Mouse (Mus musculus) 416B (cell line): ENCODE results near the gene Tagln3.
A peak's percentile ranks its signal among the peaks of the same experiment; 100 is the strongest.

ENCODE experiments used
- DNase-seq: peaks from one replicate; pipeline ENCODE4 v3.0.0; 2011; ENCODE audit warnings: low read depth

Gene Tagln3

DNA sequence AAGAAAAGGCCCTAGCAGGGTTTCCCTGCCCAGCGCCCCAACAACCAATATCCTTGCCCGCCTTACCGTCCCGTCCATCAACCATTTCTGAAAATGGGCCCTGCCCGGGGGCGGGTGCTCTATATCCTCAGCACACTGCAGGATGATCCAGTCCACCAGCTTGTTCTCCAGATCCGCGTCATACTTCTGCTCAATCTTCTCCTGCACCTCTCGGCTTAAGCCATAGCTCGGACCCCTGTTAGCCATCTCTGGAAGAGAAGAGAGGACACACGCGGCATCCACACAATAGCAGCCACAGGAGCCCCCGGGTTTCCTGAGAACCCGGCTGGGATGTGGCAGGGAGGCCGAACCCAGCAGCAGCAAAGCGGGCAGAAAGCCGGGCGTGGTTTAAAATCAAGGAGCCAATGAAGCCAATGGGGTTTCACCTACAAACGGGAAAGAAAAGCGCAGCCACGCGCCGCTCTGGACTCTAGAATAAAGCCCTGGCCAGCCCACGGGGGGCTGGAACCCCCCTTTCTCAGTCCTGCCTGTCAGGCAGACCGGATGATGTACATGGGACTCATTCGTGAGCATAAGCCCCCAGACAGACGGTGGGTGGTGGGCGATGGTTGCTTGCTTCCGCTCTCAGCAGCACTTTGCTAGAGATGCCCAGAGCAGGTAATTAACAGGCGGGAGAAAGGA is at the start of gene Tagln3:
Gene Tagln3 (minus strand): TSS at position 548 of the 681 bp plus-strand sequence.
- no peak for DNase-seq

DNA sequence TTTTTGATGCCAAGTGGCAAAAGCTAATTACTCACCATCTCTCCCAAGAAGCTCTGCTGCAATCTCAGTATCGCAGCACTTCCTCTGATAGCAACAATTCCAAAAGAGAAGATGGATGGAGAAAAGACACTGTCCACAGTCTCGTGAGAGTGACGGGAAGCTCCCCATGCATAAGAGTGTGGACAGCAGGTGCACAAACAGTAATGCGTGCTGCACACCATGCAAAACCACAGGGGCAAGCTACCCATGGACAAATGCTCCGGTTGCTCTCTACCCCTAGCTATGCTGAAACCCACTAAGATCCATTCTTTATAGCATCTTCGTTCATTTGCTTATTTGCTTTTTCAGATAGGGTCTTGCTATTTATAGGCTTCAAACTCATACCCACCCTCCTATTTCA is 46.5 kb upstream of the Tagln3 start:
- DNase-seq: no peak

DNA sequence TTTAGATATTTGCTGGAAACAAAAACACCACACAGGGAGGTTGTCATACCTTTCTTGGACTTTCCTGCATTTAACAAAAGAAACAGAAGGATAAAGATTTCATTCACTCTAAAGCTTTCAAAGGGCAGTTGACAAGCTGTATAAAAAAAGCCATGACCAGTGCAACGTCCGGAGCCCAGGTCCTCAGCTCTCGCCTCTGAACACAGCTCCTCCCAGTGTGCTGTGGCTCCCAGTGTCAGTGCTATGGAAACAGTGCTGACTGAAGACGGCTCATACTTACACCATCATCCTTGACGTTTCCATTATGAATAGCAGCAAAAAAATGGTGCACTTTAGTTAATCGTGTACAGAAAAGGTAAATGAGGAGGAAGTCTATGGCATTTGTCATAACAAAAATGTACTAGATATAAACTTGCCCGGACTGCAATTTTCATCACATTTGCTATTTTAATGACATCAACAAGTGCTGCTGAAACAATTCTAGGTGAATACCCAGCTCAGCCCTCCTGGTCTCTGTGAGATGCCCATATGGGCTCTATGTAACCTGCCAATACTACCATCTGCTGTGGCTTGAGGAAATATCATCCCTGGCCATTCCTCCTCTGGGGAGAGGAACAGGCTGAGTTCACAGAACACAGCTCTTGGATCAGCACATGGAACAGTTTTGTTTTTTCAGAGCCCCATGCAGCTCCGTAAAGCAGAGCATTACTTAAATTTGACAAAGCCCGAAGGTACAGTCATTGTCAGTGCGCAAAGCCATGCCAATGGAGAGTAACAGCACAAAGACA is 43.6 kb upstream of the Tagln3 start:
- DNase-seq: no peak

DNA sequence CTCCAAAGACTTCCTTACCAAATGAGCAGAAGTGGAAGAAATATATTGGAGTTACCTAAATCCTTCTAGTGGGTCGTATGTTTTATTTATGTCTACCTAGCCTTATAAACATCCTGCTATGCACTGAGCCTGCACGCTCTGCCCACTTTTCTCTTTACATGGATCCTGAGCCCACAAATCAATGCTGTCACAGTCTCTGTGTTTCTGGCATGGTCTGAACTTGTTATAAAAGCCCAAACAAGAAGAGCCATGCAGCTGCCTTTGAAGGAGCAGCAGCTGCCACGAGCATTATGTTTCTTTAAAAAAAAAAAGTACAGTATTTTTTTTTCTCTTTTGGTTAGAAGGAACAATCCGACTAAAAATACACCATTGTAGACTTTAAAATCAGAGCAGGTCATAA is 43.0 kb upstream of the Tagln3 start:
- no peak for DNase-seq

DNA sequence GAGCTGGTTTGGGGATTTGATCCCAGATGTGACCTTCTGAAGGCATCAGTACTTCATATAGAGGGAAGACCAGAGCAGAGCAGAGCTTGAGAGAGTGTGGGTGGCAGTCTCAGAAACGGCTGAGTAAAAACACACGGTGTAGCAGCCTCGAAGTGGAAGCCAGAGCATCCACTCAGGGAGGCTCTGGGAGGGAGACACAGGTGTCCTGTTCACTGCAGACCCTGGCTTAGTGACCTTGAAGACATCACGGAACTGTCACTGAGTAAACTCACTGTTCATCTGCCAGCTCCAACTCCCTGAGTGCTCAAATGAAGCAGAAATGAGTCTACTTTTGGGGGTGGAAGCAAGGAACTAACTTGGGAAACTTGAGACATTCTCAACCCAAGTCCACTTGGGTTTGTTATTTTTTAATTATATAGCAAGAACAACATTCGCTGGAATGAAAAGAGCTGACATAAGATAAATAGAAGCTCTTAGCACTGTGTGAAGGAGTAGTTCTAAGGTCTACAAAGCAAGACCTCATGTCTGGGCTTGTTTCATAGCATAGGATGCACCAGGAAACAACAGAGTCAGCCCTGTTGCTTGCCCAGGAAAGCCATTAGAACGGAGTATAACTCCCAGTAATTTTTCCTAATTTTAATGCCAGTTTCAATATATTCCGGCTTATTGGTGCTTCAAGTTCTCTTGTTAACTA is 41.5 kb upstream of the Tagln3 start:
- DNase-seq: no peak

DNA sequence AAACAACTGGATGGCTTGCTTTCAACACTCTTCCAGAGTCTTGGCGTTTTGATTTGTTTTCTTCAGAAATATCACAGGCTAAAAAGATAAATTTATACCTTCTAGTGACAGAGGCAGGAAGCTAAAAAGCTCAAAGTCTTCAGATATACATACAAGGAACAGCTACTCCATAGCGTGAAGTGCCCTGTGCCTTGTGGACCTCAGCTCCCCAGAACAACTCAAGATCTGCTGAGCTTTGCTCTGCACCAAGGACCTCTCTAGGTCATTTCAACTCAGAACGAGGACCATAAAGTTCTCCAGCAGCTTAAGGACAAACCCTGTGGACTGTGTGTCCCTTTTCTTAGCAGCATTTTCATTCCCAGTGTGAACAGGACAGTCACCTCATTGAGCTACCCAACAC is 40.7 kb upstream of the Tagln3 start:
- no peak for DNase-seq

DNA sequence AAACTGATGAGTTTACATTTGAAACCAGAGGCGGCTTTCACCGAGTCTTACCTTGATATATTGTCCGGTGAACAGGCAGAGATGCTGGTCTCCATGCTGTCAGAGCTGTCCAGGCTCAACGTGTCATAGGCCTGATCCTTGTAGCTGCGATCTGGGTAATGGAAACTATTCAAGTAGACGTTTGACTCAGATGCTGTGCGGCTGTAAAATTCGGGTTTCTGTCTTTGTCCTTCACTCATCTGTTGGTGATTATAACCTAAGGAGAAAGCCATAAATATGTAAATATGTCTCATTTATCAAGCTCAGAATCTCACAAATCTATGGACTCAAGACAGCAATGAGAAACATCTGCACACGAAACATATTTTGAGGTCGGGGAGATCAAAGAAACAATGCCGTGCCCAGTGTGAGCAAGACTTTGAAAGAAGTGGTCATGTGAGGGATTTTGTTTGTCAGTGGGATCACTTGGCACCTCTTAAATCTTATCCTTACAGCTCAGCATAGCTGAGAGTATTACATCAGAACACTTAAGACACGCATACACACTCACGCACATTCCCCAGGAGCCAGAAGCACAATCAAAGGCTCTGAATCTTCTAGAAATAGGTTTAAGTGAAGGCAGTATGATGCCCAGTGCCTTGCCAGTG is 38.6 kb upstream of the Tagln3 start:
- DNase-seq: no peak

DNA sequence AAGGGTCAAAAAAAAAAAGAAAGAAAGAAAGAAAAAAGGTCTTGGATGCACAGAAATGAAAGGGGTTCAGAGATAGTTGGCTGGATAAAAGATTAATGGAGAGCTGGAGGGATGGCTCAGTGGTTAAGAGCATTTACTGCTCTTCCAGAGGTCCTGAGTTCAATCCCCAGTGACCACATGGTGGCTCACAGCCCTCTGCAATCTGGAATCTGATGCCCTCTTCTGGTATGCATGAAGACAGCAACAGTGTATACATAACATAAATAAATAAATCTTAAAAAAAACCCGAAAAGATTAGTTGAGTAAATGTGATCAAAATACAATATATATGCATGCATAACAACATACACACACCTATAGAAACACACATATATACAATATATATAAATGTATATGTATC is 37.0 kb upstream of the Tagln3 start:
- peak; percentile 50 for DNase-seq

DNA sequence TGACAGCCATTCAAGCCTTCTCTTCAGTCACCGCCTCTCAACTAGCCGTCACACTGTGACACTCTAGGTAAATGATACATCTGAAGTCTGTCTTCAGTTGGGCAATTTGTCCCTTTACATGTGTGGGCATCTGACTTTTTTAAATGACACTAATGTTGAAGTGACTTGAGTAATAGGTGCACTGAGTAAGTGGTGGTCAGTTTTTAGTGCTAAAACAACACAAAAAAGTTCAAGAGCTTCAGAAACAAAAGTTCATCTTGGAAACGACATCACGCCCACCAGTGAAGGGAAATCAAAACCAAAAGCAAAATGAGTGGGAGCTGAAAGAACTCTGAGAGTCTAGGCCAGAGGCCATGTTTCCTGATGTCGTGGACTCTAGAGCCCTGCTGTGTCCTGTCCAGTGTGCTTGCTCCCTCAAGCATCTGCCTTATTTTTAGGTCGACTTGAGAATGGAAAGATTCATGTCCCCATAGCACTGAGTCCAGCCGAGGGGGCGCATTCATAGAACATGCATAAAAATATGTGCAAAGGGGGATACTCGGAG is 34.4 kb upstream of the Tagln3 start:
- DNase-seq: no peak

DNA sequence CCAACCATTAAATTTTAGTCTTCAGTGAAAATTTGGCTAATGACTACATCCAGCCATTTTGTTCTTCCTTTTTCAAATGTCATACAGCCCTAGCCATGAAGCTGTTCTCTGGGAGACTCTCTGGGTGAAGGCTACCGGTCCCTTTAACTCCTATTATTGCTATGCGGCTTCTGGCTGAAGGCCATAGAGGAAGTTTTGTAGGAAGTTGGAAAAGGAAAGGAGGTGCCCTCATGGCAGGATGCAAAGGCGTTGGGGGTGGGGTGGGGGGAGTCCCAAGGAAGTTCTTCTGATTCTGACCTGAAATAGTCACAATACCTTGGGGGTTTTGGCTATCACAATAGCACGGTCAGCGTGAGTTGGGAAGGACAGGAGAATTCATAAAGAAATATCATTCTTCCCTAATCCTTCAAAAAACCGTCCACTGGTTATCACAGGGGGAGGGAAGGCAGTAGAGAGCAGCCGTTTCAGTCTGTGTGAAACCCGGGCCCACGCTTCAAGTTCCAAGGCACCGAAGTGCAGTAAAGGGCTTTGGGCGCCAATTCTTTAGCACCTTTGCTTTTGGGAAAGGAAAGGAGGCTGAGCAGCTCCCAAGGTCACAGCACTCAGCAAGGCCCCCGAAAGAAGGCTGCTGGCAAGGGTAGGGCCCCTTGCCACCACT is 33.1 kb upstream of the Tagln3 start:
- peak; percentile 36 for DNase-seq

DNA sequence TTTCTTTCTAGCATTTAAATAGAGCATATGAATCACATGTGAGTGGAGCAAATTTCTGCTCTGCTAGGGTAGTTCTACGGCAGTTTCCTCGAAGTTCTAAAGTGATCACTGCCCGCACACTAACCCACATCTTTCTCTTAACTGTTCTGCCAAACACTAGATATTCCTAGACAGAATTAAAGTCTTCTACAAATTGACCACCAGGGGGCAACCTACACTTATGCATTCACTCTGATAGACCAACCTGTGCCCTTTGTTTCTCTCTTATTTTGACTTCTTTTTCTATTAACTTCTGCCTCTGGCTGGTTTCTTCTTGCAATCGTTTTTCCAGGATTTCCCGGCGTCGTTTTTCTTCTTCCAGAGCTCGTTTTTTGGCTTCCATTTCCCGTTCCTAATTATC is 32.4 kb upstream of the Tagln3 start:
- DNase-seq: peak; percentile 81

DNA sequence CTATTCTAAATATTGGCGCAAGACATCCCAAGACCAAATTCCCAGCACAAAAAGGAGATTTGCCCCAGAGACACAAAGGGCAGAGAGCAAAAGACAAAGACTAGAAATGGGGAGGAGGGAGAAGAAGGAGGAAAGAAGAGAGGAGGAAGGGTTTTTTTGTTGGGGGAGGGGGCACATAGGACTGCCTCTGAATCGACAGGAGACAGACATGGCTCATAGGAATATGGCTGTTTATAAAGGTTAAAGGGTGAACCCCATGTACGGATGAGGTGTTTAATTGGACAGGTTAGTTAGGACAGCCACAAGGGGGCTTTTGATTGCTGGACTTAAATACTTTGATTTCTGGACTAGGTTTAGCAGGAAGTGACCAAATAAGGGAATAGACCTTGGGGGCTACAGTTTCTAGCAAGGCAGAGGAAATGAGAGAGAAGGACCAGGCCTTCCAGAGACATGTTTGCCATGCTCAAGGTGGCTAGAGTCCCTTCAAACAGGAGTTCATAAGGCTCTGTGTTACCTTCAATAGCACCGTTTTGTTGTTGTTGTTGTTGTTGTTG is 19.3 kb upstream of the Tagln3 start:
- DNase-seq: peak; percentile 24

DNA sequence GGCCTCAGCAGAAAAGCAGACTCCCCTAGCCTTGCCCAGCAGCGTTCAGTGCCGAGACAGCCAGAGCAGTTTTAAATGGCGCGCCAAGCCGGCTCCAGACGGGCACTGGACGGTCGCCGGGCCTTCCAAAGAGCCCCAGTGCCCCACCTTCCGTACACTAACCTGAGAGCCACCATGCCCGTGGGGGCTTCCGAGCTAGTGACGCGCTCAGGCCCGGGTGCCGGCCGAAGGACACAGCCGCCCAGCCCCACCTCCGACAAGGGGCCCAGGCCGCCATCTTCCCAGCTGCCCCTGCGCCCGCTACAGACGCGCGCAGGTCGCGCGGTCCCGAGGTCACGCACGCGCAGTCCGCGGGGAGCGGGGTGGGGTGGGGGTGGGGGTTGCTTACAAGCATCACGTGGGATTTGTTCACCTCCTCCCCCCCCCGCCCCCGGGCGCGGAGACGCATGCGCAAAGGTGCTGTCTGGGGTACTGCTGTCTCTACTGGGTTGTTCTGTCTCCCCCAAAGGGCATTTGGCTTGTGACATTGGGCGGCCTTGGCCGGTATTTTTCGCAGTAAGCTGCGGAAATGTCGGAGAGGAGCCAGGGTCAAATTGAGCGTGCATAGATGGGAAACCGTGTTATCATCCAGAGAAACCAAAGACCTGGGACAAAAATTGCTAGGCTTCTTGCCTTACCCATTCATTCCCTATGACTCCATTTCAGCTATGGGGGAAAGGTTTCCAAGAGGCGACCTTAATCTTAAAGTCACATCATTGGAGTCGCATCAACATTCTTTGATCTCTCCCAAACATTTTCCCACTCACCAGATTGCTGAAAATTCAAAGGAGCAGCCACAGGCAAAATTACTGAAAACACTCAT is 18.4 kb upstream of the Tagln3 start, which contains the start of gene Abhd10:
Gene Abhd10 (minus strand): TSS at position 341 of the 862 bp plus-strand sequence.
- peak; percentile 90 for DNase-seq

DNA sequence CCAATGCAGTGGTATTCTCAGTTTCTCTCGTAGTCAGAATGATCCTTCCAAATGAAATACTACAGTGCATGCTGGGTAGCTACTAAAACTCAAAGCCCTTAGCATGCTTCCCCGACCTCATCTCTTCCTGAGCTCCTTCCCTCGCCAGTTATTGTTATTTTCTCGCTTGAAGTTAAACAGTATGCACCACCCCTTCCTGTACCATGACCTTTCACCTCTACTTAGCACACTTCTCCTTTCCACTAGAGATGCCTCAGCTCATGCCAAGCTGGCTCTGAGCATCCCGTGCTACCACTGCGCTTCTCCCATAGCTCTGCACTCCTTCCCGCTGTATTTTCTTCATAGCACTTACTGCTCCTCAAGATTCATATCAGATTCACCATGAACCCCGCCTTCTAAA is 13.5 kb upstream of the Tagln3 start:
- DNase-seq: peak; percentile 11

DNA sequence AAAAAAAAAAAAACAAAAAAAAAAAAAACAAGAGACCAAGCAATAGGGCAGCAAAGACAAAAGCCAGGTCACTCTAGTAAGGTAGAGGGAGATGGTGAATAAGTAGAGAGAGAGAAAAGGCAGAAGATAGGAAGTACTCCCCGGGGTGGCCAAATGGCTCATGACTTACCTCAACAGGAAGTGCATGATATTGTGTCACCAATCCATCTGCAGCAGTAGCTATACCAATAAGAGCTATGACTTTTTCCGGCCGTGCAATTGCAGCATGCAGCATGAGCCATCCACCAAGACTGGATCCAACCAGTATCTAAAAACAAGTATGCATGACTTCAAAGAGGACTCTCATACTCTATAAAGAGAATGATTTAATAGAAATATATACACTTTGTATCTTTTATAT is 12.3 kb upstream of the Tagln3 start:
- DNase-seq: peak; percentile 61

DNA sequence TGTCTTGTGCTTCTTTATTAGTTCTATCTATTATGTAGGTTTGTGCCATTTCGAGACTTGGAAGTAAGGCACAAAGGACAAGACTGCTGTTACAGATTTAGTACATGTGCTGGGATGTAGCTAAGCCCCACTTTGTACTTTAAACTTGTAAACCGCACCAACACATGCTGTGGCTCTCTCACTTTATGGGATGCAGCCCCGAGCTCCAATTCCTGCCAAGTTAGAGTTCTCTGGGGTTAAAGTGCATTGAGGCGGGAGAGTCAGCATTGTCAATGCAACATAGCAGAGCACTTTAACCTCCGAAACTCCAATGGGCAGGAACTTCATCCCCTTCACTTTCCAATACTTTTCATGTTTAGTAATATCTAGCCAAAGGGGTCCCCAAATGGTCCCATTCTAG is 4.8 kb upstream of the Tagln3 start:
- no peak for DNase-seq

DNA sequence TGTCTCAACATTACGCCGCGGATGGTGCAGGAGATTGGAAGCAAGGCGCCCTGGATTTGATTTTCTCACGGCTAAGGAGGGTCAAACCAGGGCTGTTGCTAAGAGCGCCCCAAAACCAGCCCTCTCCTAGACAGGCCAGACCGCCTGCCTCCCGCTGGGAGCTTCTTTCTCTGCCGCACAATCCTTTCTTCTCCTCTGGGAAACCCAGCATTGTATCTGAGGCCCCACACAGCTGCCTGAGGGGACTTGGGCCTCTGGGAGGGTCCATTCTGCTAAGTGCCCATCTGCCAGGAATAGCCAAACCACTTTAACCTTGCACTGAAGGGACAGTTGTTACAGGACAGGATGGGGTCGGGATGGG is 314 bp upstream of the Tagln3 start:
- DNase-seq: no peak

DNA sequence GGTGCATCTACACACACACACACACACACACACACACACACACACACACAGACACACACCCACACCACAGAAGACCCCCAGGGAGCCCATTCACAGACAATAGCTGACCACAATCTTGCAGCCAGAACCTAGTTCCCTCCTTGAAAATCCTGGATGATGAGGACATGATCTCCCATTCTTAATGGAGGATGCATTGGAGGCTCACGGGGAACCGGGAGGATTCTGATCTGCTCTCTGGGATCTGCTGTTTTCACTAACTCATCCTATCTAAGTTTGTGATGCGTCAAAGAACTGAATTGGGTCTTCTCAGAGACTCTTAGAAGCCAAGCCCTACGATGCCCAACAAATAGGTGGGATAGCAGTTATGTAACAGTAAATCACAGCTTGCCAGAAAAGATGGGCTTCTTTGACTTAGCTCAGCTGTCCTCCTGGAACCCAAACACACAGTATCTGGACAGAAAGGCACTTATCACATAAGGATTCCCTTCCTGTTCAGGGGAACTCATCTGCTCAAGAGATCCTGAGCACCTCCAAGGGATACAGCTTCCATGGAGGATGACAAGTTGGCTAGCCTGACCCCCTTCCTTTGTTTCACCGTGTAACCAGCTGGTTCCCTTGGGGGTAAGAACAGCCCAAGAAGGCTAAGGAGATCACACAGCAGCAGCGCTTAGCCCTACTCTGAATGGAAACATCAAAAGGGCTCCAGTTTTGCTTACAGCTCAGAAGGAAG is 1.1 kb downstream of the Tagln3 start:
- no peak for DNase-seq

DNA sequence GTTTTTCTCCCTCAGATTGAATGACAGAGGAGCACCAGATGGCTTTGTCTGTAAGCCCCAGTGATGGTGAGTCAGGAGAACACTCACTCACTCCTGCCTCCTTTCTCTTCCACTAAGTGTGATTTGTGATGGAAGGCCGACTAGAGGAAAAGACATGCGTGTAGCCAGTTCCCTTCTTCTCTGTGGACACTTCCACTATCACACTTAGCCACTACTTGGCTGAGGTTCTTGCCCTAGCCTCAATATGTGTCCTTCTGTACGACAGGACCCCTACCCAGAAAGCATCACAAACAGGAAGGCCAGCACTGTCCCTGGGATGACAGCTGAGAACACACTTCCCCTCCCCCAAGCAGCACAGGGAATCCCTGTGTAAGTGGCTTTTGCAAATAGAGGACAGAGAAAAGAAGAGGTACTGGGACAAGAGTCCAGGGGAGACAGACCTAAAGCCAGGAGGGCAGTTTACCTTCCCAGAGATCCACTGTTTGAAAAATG is 1.9 kb downstream of the Tagln3 start:
- no peak for DNase-seq
